Mouse (Mus musculus) gonadal fat pad, adult 2 months (tissue): ENCODE measurements around the gene 4921507P07Rik. TPM values are rescaled to one million over a fixed set of nuclear protein-coding genes. Genes with fewer than 3 reads are reported as not detected.
A peak's percentile ranks its signal among the peaks of the same experiment; 100 is the strongest.
"Not testable (repeated sequence)": the region's sequence is repeated elsewhere in the genome, so short reads cannot be mapped to it uniquely, and the experiment has no call there.

Experiments
- DNase-seq: peaks from one replicate; pipeline ENCODE4 v3.0.0-alpha.2; 2012; ENCODE audit warnings: low read depth
- polyA plus RNA-seq: library from polyadenylated mRNA; depleted of rRNA; stranded (reverse); fragments of >200 nt; gene quantifications from 2 replicates; pipeline ENCODE4 v1.2.3, GENCODE M21; 2012; rRNA removed

Gene 4921507P07Rik
- polyA plus RNA-seq, 1 experiment = 1.1 TPM

- DNase-seq = no peak
These were observed 38.9 kb downstream of the 4921507P07Rik start for GRCm38 (mm10) chr6:50557566-50557965.

GRCm38 (mm10) chr6:50554223-50554622 lies 42.2 kb downstream of the 4921507P07Rik start:
- not testable (repeated sequence) for DNase-seq

- DNase-seq = no peak
These were observed 43.4 kb downstream of the 4921507P07Rik start for GRCm38 (mm10) chr6:50552881-50553518.

- DNase-seq = no peak
These were observed 46.6 kb downstream of the 4921507P07Rik start for GRCm38 (mm10) chr6:50549791-50550190.

- no peak for DNase-seq
These were observed 47.4 kb downstream of the 4921507P07Rik start for GRCm38 (mm10) chr6:50549051-50549450.

GRCm38 (mm10) chr6:50545412-50546043 lies 50.9 kb downstream of the 4921507P07Rik start:
- no peak for DNase-seq

GRCm38 (mm10) chr6:50542535-50542934 lies 53.9 kb downstream of the 4921507P07Rik start:
- no peak for DNase-seq

GRCm38 (mm10) chr6:50539641-50540040 lies 56.8 kb downstream of the 4921507P07Rik start:
- DNase-seq = no peak

- no peak for DNase-seq
These were observed 60.0 kb downstream of the 4921507P07Rik start for GRCm38 (mm10) chr6:50536461-50536892.

GRCm38 (mm10) chr6:50535346-50535745 lies 61.1 kb downstream of the 4921507P07Rik start:
- DNase-seq = no peak

- peak; percentile 78 for DNase-seq
These were observed 64.5 kb downstream of the 4921507P07Rik start for GRCm38 (mm10) chr6:50531920-50532319.

- DNase-seq = no peak
These were observed 65.4 kb downstream of the 4921507P07Rik start for GRCm38 (mm10) chr6:50531003-50531402.

GRCm38 (mm10) chr6:50529194-50529593 lies 67.2 kb downstream of the 4921507P07Rik start:
- DNase-seq = no peak

- DNase-seq = no peak
These were observed 69.0 kb downstream of the 4921507P07Rik start for GRCm38 (mm10) chr6:50527416-50527815.

- no peak for DNase-seq
These were observed 69.8 kb downstream of the 4921507P07Rik start for GRCm38 (mm10) chr6:50526597-50527024.

- DNase-seq = no peak
These were observed 70.6 kb downstream of the 4921507P07Rik start for GRCm38 (mm10) chr6:50525846-50526245.

- DNase-seq = no peak
These were observed 72.1 kb downstream of the 4921507P07Rik start for GRCm38 (mm10) chr6:50524261-50524896.

Other genes starting within 250 kb of the 4921507P07Rik start
- 1.5 and 2.0 TPM in 2 replicates for gene Osbpl3, start 140.4 kb downstream of the 4921507P07Rik start, polyA plus RNA-seq
- 7.6 and 8.0 TPM in 2 replicates for gene Cycs, start 30.1 kb downstream of the 4921507P07Rik start, polyA plus RNA-seq
- gene Npvf, start 57.8 kb upstream of the 4921507P07Rik start, polyA plus RNA-seq = not detected in 2 replicates